Mouse (Mus musculus): Measurements from ENCODE around the gene Tmem156. TPM values are rescaled to one million over a fixed set of nuclear protein-coding genes. Genes with fewer than 3 reads are reported as not detected.

Gene Tmem156
- polyA plus RNA-seq, 1 experiment from 2014 or later, result 0.45 TPM

DNA sequence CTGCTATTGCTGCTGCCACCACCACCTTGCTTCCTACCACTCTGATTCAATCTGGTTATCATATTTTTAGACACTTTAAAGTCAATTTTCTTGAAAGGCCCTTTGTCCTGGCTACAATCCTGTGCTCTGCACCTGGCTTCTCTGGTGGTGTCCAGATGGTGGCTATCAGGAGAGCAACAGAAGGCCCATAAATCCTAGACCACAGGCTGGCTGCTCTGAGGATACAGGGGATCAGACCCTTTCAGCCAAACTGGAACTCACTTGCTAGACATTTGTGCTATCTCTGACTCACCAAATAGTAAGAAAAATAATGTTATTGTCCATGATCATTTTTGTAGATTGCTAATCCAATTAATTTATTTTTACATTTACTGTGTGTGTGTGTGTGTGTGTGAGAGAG is 1.8 kb upstream of the Tmem156 start:
- H3K4me2 ChIP-seq (ENCODE audit: low read depth, low read length), result no peak overlapping the region
- DNase-seq (ENCODE audit: low spot score), result no peak
- H3K9me3 ChIP-seq (ENCODE audit: control insufficient read depth, low read length), result no peaks in the 10 kb centered on the region
- H3K27ac ChIP-seq (replicated peaks; ENCODE audit: low read depth, low read length), result no peak overlapping the region
- H3K4me1 ChIP-seq (ENCODE audit: control insufficient read depth, insufficient read depth, low read length), result 0 out of 2 replicates have a peak, but pooled peaks cover 4% of the 10 kb centered on the region
- no peak overlapping the region for H3K9ac ChIP-seq (ENCODE audit: low read depth, low read length)
- H3K27me3 ChIP-seq (replicated peaks; ENCODE audit: control insufficient read depth, insufficient read depth, low read length), result no peaks in the 10 kb centered on the region
- ATAC-seq (ENCODE audit: low read depth), result no peak
- no peak overlapping the region for H3K4me3 ChIP-seq (ENCODE audit: low read depth, low read length)
- H3K36me3 ChIP-seq (ENCODE audit: control insufficient read depth, insufficient read depth, low read length), result no peaks in the 10 kb centered on the region

DNA sequence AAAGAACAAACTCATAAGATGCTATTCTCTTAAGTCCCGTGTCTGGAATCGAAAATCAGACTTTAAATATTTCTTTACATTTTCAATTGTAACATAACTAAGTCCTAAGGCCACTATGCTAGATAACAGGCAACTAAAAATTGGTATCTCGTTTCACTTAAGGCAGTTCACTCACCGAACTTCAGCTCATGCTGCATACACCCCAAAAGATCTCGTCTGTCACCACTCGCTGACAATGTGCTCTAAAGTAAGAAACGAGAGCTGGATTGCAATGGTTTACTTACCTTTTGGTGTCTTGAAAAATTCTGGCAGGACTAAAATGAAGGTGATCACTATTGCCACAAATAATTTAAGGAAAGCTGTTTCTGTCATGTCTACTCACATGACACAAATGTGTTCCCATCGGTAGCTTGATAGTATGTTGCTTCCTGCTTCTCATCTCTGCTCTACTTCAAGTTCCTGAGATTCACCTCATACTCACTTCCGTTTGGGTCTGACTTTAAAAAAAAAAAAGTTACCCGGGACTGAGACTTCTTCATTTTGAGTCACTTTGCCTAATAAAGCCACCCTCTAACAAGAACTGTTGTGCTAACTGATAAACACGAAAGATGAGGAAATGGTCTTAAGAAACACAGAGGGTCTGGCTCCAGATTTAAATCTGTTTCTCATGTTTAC is 611 bp downstream of the Tmem156 start:
- Histone ChIP-seq H3K4me1 (ENCODE audit: control insufficient read depth, insufficient read depth, low read length) (0 out of 2 replicates have a peak, but pooled peaks cover 4% of the 10 kb centered on the region), H3K4me3 (ENCODE audit: low read depth, low read length) (no peak overlapping the region), H3K27ac (replicated peaks; ENCODE audit: low read depth, low read length) (0 out of 2 replicates have a peak overlapping the region, but pooled peaks have one; percentile 5), H3K27me3 (replicated peaks; ENCODE audit: control insufficient read depth, insufficient read depth, low read length) (no peaks in the 10 kb centered on the region), H3K9ac (ENCODE audit: low read depth, low read length) (no peak overlapping the region), H3K36me3 (ENCODE audit: control insufficient read depth, insufficient read depth, low read length) (no peaks in the 10 kb centered on the region), H3K4me2 (ENCODE audit: low read depth, low read length) (no peak overlapping the region), H3K9me3 (ENCODE audit: control insufficient read depth, low read length) (no peaks in the 10 kb centered on the region)
- no peak for DNase-seq (ENCODE audit: low spot score)
- 58% methylated on average over 11 of the region's 11 CpGs for WGBS
- no peak for ATAC-seq (ENCODE audit: low read depth)

DNA sequence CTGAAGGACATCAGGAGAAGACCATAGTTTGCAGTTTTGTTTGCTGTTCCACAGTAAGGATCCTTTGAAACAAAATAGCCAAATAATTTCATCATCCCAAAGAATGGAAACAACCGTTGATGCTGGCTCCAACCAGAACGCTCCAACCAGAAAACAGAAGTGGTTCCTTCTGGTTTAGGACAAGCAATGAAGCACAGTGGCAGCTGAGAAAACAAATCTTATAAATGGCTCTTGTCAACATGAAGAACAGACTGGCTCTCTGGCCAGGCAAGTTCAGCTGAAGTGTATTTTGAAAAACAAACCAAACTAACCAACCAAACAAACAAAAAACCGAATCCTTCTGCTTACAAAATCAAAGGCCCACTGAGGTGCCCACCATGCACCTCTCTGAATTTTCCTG is 2.2 kb downstream of the Tmem156 start:
- Histone ChIP-seq H3K4me3 (ENCODE audit: low read depth, low read length) (no peak overlapping the region), H3K9me3 (ENCODE audit: control insufficient read depth, low read length) (no peaks in the 10 kb centered on the region), H3K9ac (ENCODE audit: low read depth, low read length) (no peak overlapping the region), H3K4me2 (ENCODE audit: low read depth, low read length) (no peak overlapping the region), H3K27ac (replicated peaks; ENCODE audit: low read depth, low read length) (no peak overlapping the region), H3K27me3 (replicated peaks; ENCODE audit: control insufficient read depth, insufficient read depth, low read length) (no peaks in the 10 kb centered on the region), H3K4me1 (ENCODE audit: control insufficient read depth, insufficient read depth, low read length) (0 out of 2 replicates have a peak, but pooled peaks cover 6% of the 10 kb centered on the region), H3K36me3 (ENCODE audit: control insufficient read depth, insufficient read depth, low read length) (no peaks in the 10 kb centered on the region)
- no peak for ATAC-seq (ENCODE audit: low read depth)
- WGBS, result 44% methylated on average over 3 of the region's 3 CpGs
- DNase-seq (ENCODE audit: low spot score), result no peak

DNA sequence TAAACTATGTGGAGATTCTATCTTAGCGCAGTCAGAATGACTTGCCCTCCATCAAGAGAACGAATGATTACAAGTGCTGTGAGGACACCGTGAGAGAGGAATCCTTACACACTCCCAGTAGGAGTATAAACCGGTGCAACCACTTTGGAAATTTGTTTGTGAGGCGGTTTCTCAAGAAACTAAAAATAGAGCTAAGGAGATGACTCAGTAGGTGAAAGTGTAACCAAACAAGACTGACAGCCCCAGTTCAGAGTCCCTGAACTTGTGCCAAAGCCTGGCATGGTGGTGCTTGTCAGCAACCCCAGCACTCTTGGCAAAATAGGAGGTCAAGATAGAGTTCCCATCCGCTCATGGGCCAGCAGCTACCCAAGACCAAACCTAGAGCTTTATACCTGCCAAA is 5.4 kb downstream of the Tmem156 start:
- no peak overlapping the region for H3K4me2 ChIP-seq (ENCODE audit: low read depth, low read length)
- H3K27me3 ChIP-seq (replicated peaks; ENCODE audit: control insufficient read depth, insufficient read depth, low read length), result no peaks in the 10 kb centered on the region
- no peaks in the 10 kb centered on the region for H3K36me3 ChIP-seq (ENCODE audit: control insufficient read depth, insufficient read depth, low read length)
- WGBS, result 67% methylated on average over 6 of the region's 6 CpGs
- DNase-seq (ENCODE audit: low spot score) (peak; percentile 71), ATAC-seq (ENCODE audit: low read depth) (no peak)
- H3K9me3 ChIP-seq (ENCODE audit: control insufficient read depth, low read length), result no peaks in the 10 kb centered on the region
- H3K9ac ChIP-seq (ENCODE audit: low read depth, low read length), result no peak overlapping the region
- H3K4me1 ChIP-seq (ENCODE audit: control insufficient read depth, insufficient read depth, low read length), result 0 out of 2 replicates have a peak, but pooled peaks cover 2% of the 10 kb centered on the region
- no peak overlapping the region for H3K4me3 ChIP-seq (ENCODE audit: low read depth, low read length)
- H3K27ac ChIP-seq (replicated peaks; ENCODE audit: low read depth, low read length), result no peak overlapping the region

DNA sequence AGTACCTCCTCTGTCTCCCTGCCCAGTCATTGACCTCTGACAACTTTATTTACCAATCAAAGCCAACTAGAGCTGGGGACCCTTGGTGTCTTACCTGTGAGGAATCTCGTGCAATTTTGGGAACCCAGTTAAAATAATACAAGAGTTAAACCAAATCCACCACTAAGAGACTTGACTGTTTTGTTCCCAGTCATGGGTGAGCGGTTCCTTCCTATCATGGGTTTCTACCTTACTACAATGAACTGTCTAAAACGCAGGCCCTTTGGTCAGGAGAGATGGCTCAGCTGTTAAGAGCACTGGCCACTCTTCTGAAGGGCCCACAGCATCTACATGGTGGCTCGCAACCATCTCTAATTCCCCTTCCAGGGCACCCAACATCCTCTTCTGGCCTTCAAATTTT is 10.1 kb downstream of the Tmem156 start:
- H3K4me1 ChIP-seq (ENCODE audit: control insufficient read depth, insufficient read depth, low read length), result 0 out of 2 replicates have a peak, but pooled peaks cover 2% of the 10 kb centered on the region
- no peak overlapping the region for H3K4me3 ChIP-seq (ENCODE audit: low read depth, low read length)
- no peak overlapping the region for H3K9ac ChIP-seq (ENCODE audit: low read depth, low read length)
- no peaks in the 10 kb centered on the region for H3K36me3 ChIP-seq (ENCODE audit: control insufficient read depth, insufficient read depth, low read length)
- 83% methylated on average over 4 of the region's 4 CpGs for WGBS
- H3K27ac ChIP-seq (replicated peaks; ENCODE audit: low read depth, low read length), result no peak overlapping the region
- no peaks in the 10 kb centered on the region for H3K9me3 ChIP-seq (ENCODE audit: control insufficient read depth, low read length)
- ATAC-seq (ENCODE audit: low read depth) (no peak), DNase-seq (ENCODE audit: low spot score) (no peak)
- no peak overlapping the region for H3K4me2 ChIP-seq (ENCODE audit: low read depth, low read length)
- no peaks in the 10 kb centered on the region for H3K27me3 ChIP-seq (replicated peaks; ENCODE audit: control insufficient read depth, insufficient read depth, low read length)

DNA sequence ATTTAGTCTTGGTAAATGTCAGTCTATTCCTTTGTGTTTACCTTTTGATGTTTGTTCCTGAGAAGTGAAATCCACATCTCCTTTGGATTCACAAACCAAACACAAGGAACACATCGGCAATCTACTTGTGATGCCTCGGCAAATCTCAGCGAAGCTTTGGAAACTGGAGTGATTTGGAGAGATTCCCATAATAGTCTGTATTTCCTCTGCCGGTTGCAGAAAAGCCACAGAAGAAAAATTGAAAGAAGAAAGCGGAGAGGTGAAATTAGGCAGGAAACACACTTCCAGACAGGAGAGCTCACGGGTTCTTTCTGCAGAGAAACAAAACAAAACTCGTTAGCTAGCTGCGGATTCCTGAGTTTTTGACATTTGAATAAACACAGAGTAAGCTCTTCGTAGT is 12.1 kb downstream of the Tmem156 start:
- no peak for DNase-seq (ENCODE audit: low spot score)
- 41% methylated on average over 9 of the region's 9 CpGs for WGBS

DNA sequence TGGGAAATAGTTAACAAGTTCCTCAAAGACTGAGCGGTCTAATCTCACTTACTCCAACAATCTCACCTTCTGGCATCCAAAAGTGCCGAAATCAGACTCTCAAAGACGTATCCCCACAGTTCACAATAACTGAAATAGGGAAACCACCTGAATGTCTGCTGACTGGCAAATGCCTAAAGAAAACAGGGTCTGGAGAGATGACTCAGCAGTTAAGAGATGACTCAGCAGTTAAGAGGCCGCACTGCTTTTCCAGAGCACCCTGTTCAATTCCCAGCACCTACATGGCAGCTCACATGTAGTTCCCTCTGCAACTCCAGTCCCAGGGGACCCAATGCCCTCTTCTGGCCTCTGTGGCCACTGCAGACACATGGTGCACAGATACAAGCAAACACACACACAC is 13.9 kb downstream of the Tmem156 start:
- ATAC-seq (ENCODE audit: low read depth), result no peak
- Histone ChIP-seq H3K9me3 (ENCODE audit: control insufficient read depth, low read length) (no peaks in the 10 kb centered on the region), H3K27me3 (replicated peaks; ENCODE audit: control insufficient read depth, insufficient read depth, low read length) (no peaks in the 10 kb centered on the region), H3K4me3 (ENCODE audit: low read depth, low read length) (no peak overlapping the region), H3K4me2 (ENCODE audit: low read depth, low read length) (no peak overlapping the region), H3K4me1 (ENCODE audit: control insufficient read depth, insufficient read depth, low read length) (no peaks in the 10 kb centered on the region), H3K36me3 (ENCODE audit: control insufficient read depth, insufficient read depth, low read length) (no peaks in the 10 kb centered on the region), H3K9ac (ENCODE audit: low read depth, low read length) (no peak overlapping the region), H3K27ac (replicated peaks; ENCODE audit: low read depth, low read length) (no peak overlapping the region)
- WGBS, result 94% methylated on average over 4 of the region's 4 CpGs
- DNase-seq (ENCODE audit: low spot score), result no peak

More for the DNA sequence above, 12.1 kb downstream of the Tmem156 start:
- H3K27me3 ChIP-seq (replicated peaks; ENCODE audit: control insufficient read depth, insufficient read depth, low read length), result no peaks in the 10 kb centered on the region
- H3K9me3 ChIP-seq (ENCODE audit: control insufficient read depth, low read length), result no peaks in the 10 kb centered on the region
- H3K27ac ChIP-seq (replicated peaks; ENCODE audit: low read depth, low read length), result 0 out of 2 replicates have a peak overlapping the region, but pooled peaks have one; percentile 40
- ATAC-seq (ENCODE audit: low read depth), result no peak
- H3K4me2 ChIP-seq (ENCODE audit: low read depth, low read length), result peak overlapping the region; percentile 24
- H3K36me3 ChIP-seq (ENCODE audit: control insufficient read depth, insufficient read depth, low read length), result no peaks in the 10 kb centered on the region
- H3K4me1 ChIP-seq (ENCODE audit: control insufficient read depth, insufficient read depth, low read length), result no peaks in the 10 kb centered on the region
- H3K4me3 ChIP-seq (ENCODE audit: low read depth, low read length), result peak overlapping the region; percentile 16
- peak overlapping the region; percentile 36; the same call in 1 of the 2 replicates for H3K9ac ChIP-seq (ENCODE audit: low read depth, low read length)

DNA sequence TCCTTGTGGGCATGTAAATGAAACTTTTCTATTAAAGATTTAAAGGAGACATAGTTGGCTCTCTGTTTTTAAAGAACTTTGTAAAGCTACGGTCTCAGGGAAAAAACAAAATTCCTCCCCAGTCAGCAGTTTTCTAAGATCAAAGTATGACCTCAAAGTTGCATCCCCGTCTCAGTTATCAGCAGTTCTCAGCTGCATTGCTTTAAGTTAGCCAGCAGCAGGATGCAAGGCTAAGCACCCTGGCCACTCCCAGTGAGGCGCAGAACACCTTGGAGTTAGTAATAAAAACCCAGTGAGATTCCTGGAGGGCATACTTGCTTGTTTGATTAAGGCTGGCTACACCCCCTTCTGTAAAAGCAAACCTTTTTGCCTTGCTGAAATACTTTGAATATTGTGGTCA is 15.2 kb downstream of the Tmem156 start:
- no peak overlapping the region for H3K4me2 ChIP-seq (ENCODE audit: low read depth, low read length)
- ATAC-seq (ENCODE audit: low read depth), result no peak

DNA sequence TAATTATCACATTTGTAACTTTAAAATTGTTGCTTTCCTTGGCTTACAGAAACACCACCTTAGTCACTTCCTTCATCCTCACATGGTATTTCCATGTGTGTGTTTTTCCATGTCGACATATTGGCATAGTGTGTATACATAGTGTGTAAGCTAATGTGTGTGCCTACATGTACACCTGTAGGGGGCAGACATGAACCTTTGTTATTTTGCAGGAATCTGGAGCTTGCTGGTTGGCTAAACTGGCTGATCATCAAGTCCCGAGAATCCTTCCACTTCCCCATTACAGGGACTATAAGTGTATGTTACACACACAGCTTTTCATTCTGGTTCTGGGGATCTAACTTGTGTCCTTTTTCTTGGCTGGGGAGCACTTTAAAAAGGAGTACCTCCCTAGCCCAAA is 15.8 kb downstream of the Tmem156 start:
- H3K27ac ChIP-seq (replicated peaks; ENCODE audit: low read depth, low read length), result no peak overlapping the region
- WGBS, result 75% methylated on average over 2 of the region's 2 CpGs
- no peak overlapping the region for H3K4me2 ChIP-seq (ENCODE audit: low read depth, low read length)
- H3K9ac ChIP-seq (ENCODE audit: low read depth, low read length), result no peak overlapping the region
- DNase-seq (ENCODE audit: low spot score) (no peak), ATAC-seq (ENCODE audit: low read depth) (no peak)
- H3K9me3 ChIP-seq (ENCODE audit: control insufficient read depth, low read length), result no peaks in the 10 kb centered on the region
- no peaks in the 10 kb centered on the region for H3K27me3 ChIP-seq (replicated peaks; ENCODE audit: control insufficient read depth, insufficient read depth, low read length)
- H3K4me1 ChIP-seq (ENCODE audit: control insufficient read depth, insufficient read depth, low read length), result no peaks in the 10 kb centered on the region
- H3K4me3 ChIP-seq (ENCODE audit: low read depth, low read length), result no peak overlapping the region
- no peaks in the 10 kb centered on the region for H3K36me3 ChIP-seq (ENCODE audit: control insufficient read depth, insufficient read depth, low read length)

More for the DNA sequence above, 15.2 kb downstream of the Tmem156 start:
- Histone ChIP-seq H3K4me1 (ENCODE audit: control insufficient read depth, insufficient read depth, low read length) (no peaks in the 10 kb centered on the region), H3K27me3 (replicated peaks; ENCODE audit: control insufficient read depth, insufficient read depth, low read length) (no peaks in the 10 kb centered on the region), H3K36me3 (ENCODE audit: control insufficient read depth, insufficient read depth, low read length) (no peaks in the 10 kb centered on the region), H3K9me3 (ENCODE audit: control insufficient read depth, low read length) (no peaks in the 10 kb centered on the region), H3K9ac (ENCODE audit: low read depth, low read length) (no peak overlapping the region), H3K4me3 (ENCODE audit: low read depth, low read length) (no peak overlapping the region), H3K27ac (replicated peaks; ENCODE audit: low read depth, low read length) (no peak overlapping the region)
- WGBS, result 23% methylated on average over 3 of the region's 3 CpGs
- no peak for DNase-seq (ENCODE audit: low spot score)
